Mouse (Mus musculus) E14TG2a.4 (cell line): Measurements from ENCODE around the gene Ipo11.

Experiments
- CTCF ChIP-seq: conservative IDR thresholded peaks from 2 replicates; pipeline ENCODE4 v1.5.1; 2014; ENCODE audit warnings: low read length
- NANOG ChIP-seq: IDR thresholded peaks from 2 replicates; pipeline ENCODE4 v1.6.1; 2014; ENCODE audit warnings: borderline replicate concordance, low read length, mixed read lengths

- no peak for TF ChIP-seq CTCF
- no peak for TF ChIP-seq NANOG
These were observed 91.8 kb downstream of the Ipo11 start for GRCm38 (mm10) chr13:106844928-106845327.
